Mouse (Mus musculus): ENCODE results near the gene Tspan8. TPM values are rescaled to one million over a fixed set of nuclear protein-coding genes. Genes with fewer than 3 reads are reported as not detected.

Gene Tspan8
- polyA plus RNA-seq, 1 experiment = 2.7 TPM

GRCm38 (mm10) chr10:115896764-115897163 is 80.1 kb downstream of the Tspan8 start:
- Histone ChIP-seq H3K4me3 (ENCODE audit: insufficient read depth, low read depth, low read length) (no peak overlapping the region), H3K27ac (replicated peaks; ENCODE audit: low read depth, low read length) (no peak overlapping the region), H3K4me1 (ENCODE audit: control insufficient read depth, insufficient read depth, insufficient read length, low read length) (no peaks in the 10 kb centered on the region)

DNA sequence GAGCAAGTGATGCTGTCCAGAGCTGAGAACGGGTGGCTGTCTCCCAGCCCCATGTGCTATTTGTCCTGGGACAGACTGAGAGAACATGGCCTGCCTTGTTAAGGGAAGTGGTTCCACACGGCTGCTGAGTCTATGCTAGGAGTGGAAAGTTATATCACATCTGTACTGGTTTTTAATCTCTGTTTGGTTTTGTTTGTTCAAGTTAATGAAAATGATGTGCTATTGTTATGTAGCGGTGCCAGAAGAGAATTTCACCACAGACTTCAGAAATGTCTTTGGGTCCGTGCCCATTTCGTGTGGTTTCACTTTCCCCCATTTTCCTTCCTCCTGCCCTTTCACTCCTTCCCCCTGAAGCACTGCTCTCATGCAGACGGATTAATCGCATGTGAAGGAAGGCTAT is 80.6 kb downstream of the Tspan8 start:
- Histone ChIP-seq H3K27ac (replicated peaks; ENCODE audit: low read depth, low read length) (no peak overlapping the region), H3K4me3 (ENCODE audit: insufficient read depth, low read depth, low read length) (no peak overlapping the region), H3K4me1 (ENCODE audit: control insufficient read depth, insufficient read depth, insufficient read length, low read length) (no peaks in the 10 kb centered on the region)

Other genes starting within 250 kb of the Tspan8 start
- not detected in 2 replicates for gene A930009A15Rik, start 246.8 kb upstream of the Tspan8 start, polyA plus RNA-seq (2012; ENCODE audit: insufficient read depth, insufficient read length, missing spikeins)
- gene Lgr5, start 229.1 kb upstream of the Tspan8 start, polyA plus RNA-seq (2012; ENCODE audit: insufficient read depth, insufficient read length, missing spikeins) = not detected in 2 replicates
- gene Ptprr, start 201.4 kb downstream of the Tspan8 start, polyA plus RNA-seq (2012; ENCODE audit: insufficient read depth, insufficient read length, missing spikeins) = 1.2 TPM in 2 replicates

Measured in brown adipose tissue, adult 24 weeks (tissue).